Mouse (Mus musculus): ENCODE data around the gene Pou3f3.

DNA sequence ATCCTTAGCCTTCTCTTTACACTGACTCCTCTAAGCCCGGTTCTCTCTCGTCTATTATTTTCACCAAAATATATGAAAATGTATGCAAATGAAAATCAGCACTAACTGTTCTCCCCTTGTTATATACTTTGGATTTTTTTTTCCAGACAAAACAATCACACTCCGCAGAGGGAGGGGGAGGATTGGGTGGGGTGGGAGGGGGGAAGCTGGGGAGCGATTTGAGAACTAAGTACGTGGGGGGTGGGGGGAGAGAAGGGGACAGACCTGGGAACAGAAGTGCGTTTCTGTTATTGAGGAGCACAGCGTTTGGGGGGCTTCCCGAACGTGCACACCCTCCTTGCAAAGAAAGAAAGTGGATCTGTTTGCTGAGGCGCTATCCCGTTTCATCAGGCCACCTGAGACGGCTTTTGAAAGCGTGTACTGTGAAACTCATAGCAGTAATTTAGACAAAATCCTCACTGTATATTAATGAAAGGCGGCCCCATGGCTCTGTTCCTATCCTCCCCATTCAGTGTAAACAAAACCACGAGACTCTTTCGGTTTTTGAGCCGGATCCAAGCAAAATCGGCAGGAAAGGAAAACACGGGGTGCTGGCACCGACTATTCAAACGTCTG, 2.4 kb upstream of the Pou3f3 start:
- TF ChIP-seq POLR2A (IDR thresholded peaks at IDR 0.05; ENCODE audit: low read depth, low read length) (no peak), CTCF (IDR thresholded peaks at IDR 0.05; ENCODE audit: extremely low read depth, insufficient read depth, insufficient read length, insufficient replicate concordance) (no peak)

All from spleen, adult 2 months (tissue).